Mouse (Mus musculus) G1E-ER4 (cell line): ENCODE data around the gene Pex19. TPM values are rescaled to one million over a fixed set of nuclear protein-coding genes. Genes with fewer than 3 reads are reported as not detected.

Experiments used
- GATA1 ChIP-seq: IDR thresholded peaks from one replicate; pipeline ENCODE4 v1.8.0; 2012; ENCODE audit warnings: low read length, inconsistent platforms
- polyA plus RNA-seq: library from polyadenylated mRNA; stranded (reverse); fragments of >175 nt; gene quantifications from 2 replicates; pipeline ENCODE4 v1.2.3, GENCODE M21; 2012

The Pex19 gene
- polyA plus RNA-seq, 1 experiment = 9.8 TPM

GRCm38 (mm10) chr1:172124572-172124971, 2.0 kb upstream of the Pex19 start:
- TF ChIP-seq GATA1 = no peak

GRCm38 (mm10) chr1:172127487-172127886, 932 bp downstream of the Pex19 start:
- no peak for TF ChIP-seq GATA1

- no peak for TF ChIP-seq GATA1
Observed at GRCm38 (mm10) chr1:172128563-172128962, 2.0 kb downstream of the Pex19 start.

GRCm38 (mm10) chr1:172129108-172129507, 2.6 kb downstream of the Pex19 start:
- no peak for TF ChIP-seq GATA1

GRCm38 (mm10) chr1:172129780-172130179, 3.2 kb downstream of the Pex19 start:
- no peak for TF ChIP-seq GATA1

- no peak for TF ChIP-seq GATA1
Observed at GRCm38 (mm10) chr1:172132319-172132718, 5.8 kb downstream of the Pex19 start.

GRCm38 (mm10) chr1:172133535-172133934, 7.0 kb downstream of the Pex19 start:
- no peak for TF ChIP-seq GATA1

- no peak for TF ChIP-seq GATA1
Observed at GRCm38 (mm10) chr1:172134072-172134471, 7.5 kb downstream of the Pex19 start.

- no peak for TF ChIP-seq GATA1
Observed at GRCm38 (mm10) chr1:172140160-172140559, 13.6 kb downstream of the Pex19 start.

- no peak for TF ChIP-seq GATA1
Observed at GRCm38 (mm10) chr1:172140825-172141224, 14.3 kb downstream of the Pex19 start.

- no peak for TF ChIP-seq GATA1
Observed at GRCm38 (mm10) chr1:172141529-172141928, 15.0 kb downstream of the Pex19 start.

- TF ChIP-seq GATA1 = no peak
Observed at GRCm38 (mm10) chr1:172143570-172143969, 17.0 kb downstream of the Pex19 start.

- no peak for TF ChIP-seq GATA1
Observed at GRCm38 (mm10) chr1:172147835-172148278, 21.3 kb downstream of the Pex19 start, which contains the start of gene Dcaf8. Dcaf8 (plus strand) TSS chr1:172148084.

GRCm38 (mm10) chr1:172148279-172148954, 21.9 kb downstream of the Pex19 start:
- TF ChIP-seq GATA1 = no peak

GRCm38 (mm10) chr1:172148955-172149815, 22.6 kb downstream of the Pex19 start:
- TF ChIP-seq GATA1 = no peak

- no peak for TF ChIP-seq GATA1
Observed at GRCm38 (mm10) chr1:172154536-172154935, 28.0 kb downstream of the Pex19 start.
